Mouse (Mus musculus) midbrain, embryonic 11.5 days (tissue): ENCODE data around the gene Trir. TPM values are rescaled to one million over a fixed set of nuclear protein-coding genes. Genes with fewer than 3 reads are reported as not detected.

Experiments used
- ATAC-seq: fragments of 200-750 bp; cut with Nextera tagmentation; 2 replicates; pipeline ENCODE4 v1.8.0; 2017; ENCODE audit warnings: moderate TSS enrichment, moderate library complexity; ENCODE audit not compliant: low FRiP score
- DNase-seq: peaks from one replicate; pipeline ENCODE4 v3.0.0; 2015; ENCODE audit warnings: low spot score; ENCODE audit errors: missing footprints
- H3K27ac ChIP-seq: fragments of 300-500 bp; sonication (generic); 2 replicates; pipeline ENCODE4 v1.5.1; 2014; ENCODE audit warnings: low read depth, low read length
- H3K27me3 ChIP-seq: fragments of 300-500 bp; sonication (generic); 2 replicates; pipeline ENCODE4 v1.6.1; 2014; ENCODE audit warnings: mild to moderate bottlenecking, low read length, moderate library complexity, mixed read lengths; ENCODE audit not compliant: control insufficient read depth, insufficient read depth
- H3K36me3 ChIP-seq: fragments of 300-500 bp; sonication (generic); 2 replicates; pipeline ENCODE4 v1.6.1; 2014; ENCODE audit warnings: mild to moderate bottlenecking, low read length, moderate library complexity, mixed read lengths; ENCODE audit not compliant: control insufficient read depth, insufficient read depth
- H3K4me1 ChIP-seq: fragments of 300-500 bp; sonication (generic); 2 replicates; pipeline ENCODE4 v1.6.1; 2014; ENCODE audit warnings: low read length; ENCODE audit not compliant: control insufficient read depth, insufficient read depth
- H3K4me2 ChIP-seq: fragments of 300-500 bp; sonication (generic); 2 replicates; pipeline ENCODE4 v1.6.1; 2014; ENCODE audit warnings: mild to moderate bottlenecking, moderate library complexity
- H3K4me3 ChIP-seq: fragments of 300-500 bp; sonication (generic); 2 replicates; pipeline ENCODE4 v1.5.1; 2014; ENCODE audit warnings: low read depth, low read length
- H3K9ac ChIP-seq: fragments of 300-500 bp; sonication (generic); 2 replicates; pipeline ENCODE4 v1.6.1; 2014; ENCODE audit warnings: low read length
- H3K9me3 ChIP-seq: fragments of 300-500 bp; sonication (generic); 2 replicates; pipeline ENCODE4 v1.6.1; 2016; ENCODE audit warnings: low read length; ENCODE audit not compliant: control insufficient read depth
- WGBS: fragments of 180-500 bp; shearing (Covaris S2); extraction: QIAGEN DNeasy Blood & Tissue Kit; methylation state at CpG from one replicate; pipeline ENCODE4 v1.1.7; 2014; 5-methylcytosine and 5-hydroxymethylcytosine counted together
- polyA plus RNA-seq: library from polyadenylated mRNA; unstranded; fragments of >200 nt; fragmentation: Nextera tagmentation; extraction: Ambion mirVana; gene quantifications from 2 replicates; pipeline ENCODE4 v1.2.1, GENCODE M21; 2014

Gene Trir
- polyA plus RNA-seq, 1 experiment from 2014 or later: 180 TPM

DNA sequence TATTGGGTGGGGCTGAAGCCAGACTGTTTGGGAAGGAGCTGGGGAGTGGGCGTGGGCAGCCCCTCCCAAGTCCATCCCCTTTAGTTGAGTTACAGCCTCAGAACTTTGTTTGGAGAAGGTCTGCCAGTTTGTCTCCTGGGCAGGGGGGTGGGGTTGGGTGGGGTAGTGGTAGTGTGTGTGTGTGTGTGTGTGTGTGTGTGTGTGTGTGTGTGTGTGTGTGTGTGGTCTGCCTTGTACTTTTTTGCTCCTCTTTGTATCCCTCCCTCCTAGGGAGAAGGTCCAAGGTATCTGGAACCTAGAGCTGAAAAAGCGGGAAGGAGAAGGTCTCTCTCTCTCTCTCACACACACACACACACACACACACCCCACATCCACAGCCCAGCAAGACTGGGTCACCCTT is 12.2 kb upstream of the Trir start, which contains the start of gene Best2:
Best2 (minus strand) TSS at position 101 of the 400 bp plus-strand sequence.
- no peak for ATAC-seq
- no peak within 1 kb of the TSS for H3K27ac ChIP-seq
- H3K9ac ChIP-seq: peak within 1 kb of the TSS; percentile 62
- DNase-seq: no peak
- peaks cover 19% of the 10 kb centered on the region for H3K27me3 ChIP-seq
- peaks cover 11% of the 10 kb centered on the region; the same call in 1 of the 2 replicates for H3K36me3 ChIP-seq
- H3K4me1 ChIP-seq: peaks cover 3% of the 10 kb centered on the region; the same call in 1 of the 2 replicates
- H3K4me2 ChIP-seq: peak within 1 kb of the TSS; percentile 57
- no peaks in the 10 kb centered on the region for H3K9me3 ChIP-seq
- WGBS: 39% methylated on average over 2 of the region's 2 CpGs
- peak within 1 kb of the TSS; percentile 22 for H3K4me3 ChIP-seq

DNA sequence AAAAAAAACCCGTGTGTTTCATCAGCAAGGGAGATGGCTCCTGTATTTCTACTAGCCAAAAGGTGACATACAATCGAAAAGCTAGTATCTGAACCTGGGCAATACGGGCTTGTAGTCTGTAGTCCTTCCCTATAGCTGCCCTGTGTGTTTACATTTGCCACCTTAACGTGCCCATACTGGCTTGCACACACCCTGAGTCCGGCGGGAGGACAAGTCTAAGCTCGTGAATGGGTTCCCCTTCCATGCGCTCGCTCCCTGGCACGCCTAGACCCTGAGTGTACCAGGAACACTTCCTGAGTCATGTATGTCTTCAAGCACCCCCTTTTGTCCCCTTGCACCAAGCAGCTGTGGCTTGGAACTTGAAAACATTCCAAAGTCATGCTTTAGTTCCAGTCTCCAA is 9.9 kb upstream of the Trir start:
- DNase-seq (peak; percentile 69), ATAC-seq (no peak)
- no peak overlapping the region for H3K27ac ChIP-seq
- H3K4me1 ChIP-seq: no peaks in the 10 kb centered on the region
- no peaks in the 10 kb centered on the region for H3K9me3 ChIP-seq
- H3K9ac ChIP-seq: no peak overlapping the region
- H3K27me3 ChIP-seq: peaks cover 5% of the 10 kb centered on the region; the same call in 1 of the 2 replicates
- H3K4me3 ChIP-seq: no peak overlapping the region
- WGBS: 69% methylated on average over 10 of the region's 10 CpGs
- peaks cover 13% of the 10 kb centered on the region for H3K36me3 ChIP-seq
- H3K4me2 ChIP-seq: no peak overlapping the region

DNA sequence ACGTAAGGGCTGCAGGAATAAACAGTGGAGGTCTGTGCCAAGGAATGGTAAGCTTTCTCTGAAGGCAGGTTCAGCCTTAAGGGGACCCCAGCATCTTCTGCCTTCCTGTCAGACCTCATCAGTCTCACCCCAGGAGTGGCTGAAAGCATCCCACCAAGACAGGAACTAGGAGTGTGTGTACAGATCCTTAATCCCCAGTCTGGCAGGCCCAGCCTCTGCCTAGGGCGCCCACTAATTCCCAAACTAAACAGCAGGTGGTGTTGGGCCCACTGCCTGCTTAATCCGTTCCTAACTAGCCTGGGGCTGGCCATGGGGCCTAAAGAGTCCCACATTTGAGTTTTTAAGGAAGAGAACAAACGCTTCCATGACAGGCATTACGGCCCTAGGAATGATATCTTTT is 9.4 kb upstream of the Trir start:
- H3K4me3 ChIP-seq: no peak overlapping the region
- peaks cover 4% of the 10 kb centered on the region; the same call in 1 of the 2 replicates for H3K27me3 ChIP-seq
- no peaks in the 10 kb centered on the region for H3K9me3 ChIP-seq
- H3K36me3 ChIP-seq: peaks cover 15% of the 10 kb centered on the region
- no peak overlapping the region for H3K4me2 ChIP-seq
- ATAC-seq (no peak), DNase-seq (peak; percentile 71)
- no peak overlapping the region for H3K27ac ChIP-seq
- H3K4me1 ChIP-seq: no peaks in the 10 kb centered on the region
- 24% methylated on average over 5 of the region's 5 CpGs for WGBS
- H3K9ac ChIP-seq: no peak overlapping the region

DNA sequence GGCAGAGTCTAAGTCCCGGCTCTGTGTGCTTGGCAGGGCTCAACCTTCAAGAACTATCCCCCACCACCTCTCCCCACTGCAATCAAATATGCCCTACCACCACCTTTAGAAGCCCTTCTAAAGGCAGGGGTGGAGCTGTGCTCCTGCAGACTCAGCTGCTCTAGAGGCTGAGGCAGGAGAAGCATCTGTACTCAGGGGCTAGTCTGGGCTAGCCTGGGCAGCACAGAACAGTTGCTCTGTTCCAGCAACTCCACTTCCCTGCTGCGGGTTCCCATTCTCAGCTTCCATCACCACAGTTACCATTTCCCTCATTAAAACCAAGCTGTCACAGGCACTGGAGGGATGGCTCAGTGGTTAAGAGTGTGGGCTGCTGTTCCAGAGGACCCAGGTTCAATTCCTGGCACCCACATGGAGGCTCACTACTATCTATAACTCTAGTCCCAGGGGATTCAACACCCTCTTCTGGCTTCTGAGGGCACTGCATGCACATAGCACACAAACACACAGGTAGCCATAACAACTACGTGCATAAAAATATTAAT is 5.0 kb upstream of the Trir start:
- peaks cover 17% of the 10 kb centered on the region for H3K4me1 ChIP-seq

DNA sequence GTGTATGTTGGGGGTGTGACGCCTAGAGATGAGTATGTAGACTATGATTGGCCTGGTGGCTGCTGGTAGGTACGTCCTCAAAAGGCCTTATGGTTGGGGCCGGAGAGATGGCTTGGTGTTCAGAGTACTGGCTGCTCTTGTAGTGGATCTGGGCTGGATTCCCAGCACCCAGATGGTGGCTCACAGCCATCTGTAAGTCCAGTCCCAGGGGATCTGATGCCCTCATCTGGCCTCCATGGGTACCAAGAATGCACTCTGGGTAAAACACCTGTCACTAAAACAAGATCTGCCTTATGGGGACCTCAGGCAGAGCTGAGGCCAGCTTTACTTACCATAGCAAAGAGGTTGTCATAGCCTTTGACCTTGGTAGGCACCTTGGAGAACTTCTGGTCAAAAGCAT is 2.8 kb upstream of the Trir start:
- DNase-seq (peak; percentile 47), ATAC-seq (no peak)
- 95% methylated on average over 3 of the region's 3 CpGs for WGBS
- peaks cover 28% of the 10 kb centered on the region for H3K4me1 ChIP-seq
- H3K9me3 ChIP-seq: no peaks in the 10 kb centered on the region
- no peak overlapping the region for H3K4me3 ChIP-seq
- H3K27me3 ChIP-seq: no peaks in the 10 kb centered on the region
- H3K4me2 ChIP-seq: peak overlapping the region; percentile 89
- H3K36me3 ChIP-seq: peaks cover 14% of the 10 kb centered on the region
- H3K27ac ChIP-seq: no peak overlapping the region
- H3K9ac ChIP-seq: no peak overlapping the region

More for the DNA sequence above, 5.0 kb upstream of the Trir start:
- WGBS: 92% methylated on average over 3 of the region's 3 CpGs
- H3K36me3 ChIP-seq: peaks cover 21% of the 10 kb centered on the region
- H3K4me2 ChIP-seq: no peak overlapping the region
- ATAC-seq (no peak), DNase-seq (no peak)
- no peaks in the 10 kb centered on the region for H3K27me3 ChIP-seq
- no peaks in the 10 kb centered on the region for H3K9me3 ChIP-seq
- H3K4me3 ChIP-seq: no peak overlapping the region
- H3K9ac ChIP-seq: no peak overlapping the region
- H3K27ac ChIP-seq: no peak overlapping the region

DNA sequence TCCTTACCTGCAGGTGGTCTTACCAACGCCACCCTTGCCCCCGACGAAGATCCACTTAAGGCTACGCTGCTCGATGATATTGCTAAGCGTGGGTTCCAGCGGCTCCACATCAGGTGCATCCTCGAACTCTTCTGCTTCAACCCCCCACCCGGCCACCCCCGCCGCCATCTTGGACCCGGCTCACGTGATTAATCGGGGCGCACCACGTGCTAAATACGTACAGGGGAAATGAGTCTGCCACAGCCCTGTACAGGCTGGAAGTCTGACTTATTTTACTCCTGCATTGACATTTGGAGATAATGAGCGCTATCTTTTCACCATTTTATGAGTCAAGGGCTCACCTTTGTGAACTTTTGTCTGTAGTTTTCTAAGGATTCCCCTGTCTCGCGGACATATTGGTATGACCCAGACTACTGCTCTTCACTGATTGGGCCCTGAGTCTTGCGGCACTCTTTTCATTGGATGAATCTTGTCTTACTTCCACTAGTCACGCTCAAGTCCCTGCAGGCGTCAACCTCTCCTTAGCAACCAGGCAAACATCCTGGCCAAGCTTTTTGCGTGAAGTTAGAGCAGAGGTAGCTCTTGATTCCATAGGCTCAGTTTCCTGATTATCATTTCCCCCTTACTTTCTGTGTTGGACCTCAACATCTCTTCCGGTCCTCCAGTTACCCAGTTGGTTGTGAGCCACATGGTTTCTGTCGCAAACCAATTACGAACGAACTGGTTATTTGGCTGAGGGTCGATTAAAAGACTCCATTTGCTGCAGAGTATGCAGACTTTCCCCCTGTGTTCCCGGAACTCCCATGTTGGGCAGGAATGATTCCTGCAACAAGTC is 1.3 kb upstream of the Trir start, which contains the start of gene Asna1:
Asna1 (minus strand) TSS at position 184 of the 835 bp plus-strand sequence.
- Histone ChIP-seq H3K4me1 (peaks cover 31% of the 10 kb centered on the region), H3K4me2 (peak within 1 kb of the TSS; percentile 89), H3K9ac (peak within 1 kb of the TSS; percentile 66), H3K27me3 (no peaks in the 10 kb centered on the region), H3K9me3 (no peaks in the 10 kb centered on the region), H3K4me3 (peak within 1 kb of the TSS; percentile 66), H3K36me3 (peaks cover 14% of the 10 kb centered on the region), H3K27ac (0 out of 2 replicates have a peak within 1 kb of the TSS, but pooled peaks have one; percentile 52)
- WGBS: 7% methylated on average over 30 of the region's 30 CpGs
- ATAC-seq: peak; percentile 86
- DNase-seq: peak; percentile 99

DNA sequence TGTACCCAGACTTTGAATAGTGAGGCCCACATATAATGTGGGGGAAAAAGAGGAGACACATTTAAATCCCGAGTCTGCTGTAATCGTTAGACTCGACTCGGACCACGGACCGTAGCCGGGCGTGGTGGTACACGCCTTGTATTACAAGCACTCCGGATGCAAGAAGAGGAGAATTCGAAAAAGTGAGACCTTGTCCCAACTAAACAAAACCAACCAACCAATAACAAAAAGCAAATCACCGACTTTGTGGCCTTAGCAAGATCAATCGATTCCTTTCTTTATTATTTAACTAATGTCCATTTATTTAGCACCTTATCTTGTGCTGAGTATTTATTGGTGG is 863 bp downstream of the Trir start:
- H3K36me3 ChIP-seq: peaks cover 16% of the 10 kb centered on the region; the same call in 1 of the 2 replicates

DNA sequence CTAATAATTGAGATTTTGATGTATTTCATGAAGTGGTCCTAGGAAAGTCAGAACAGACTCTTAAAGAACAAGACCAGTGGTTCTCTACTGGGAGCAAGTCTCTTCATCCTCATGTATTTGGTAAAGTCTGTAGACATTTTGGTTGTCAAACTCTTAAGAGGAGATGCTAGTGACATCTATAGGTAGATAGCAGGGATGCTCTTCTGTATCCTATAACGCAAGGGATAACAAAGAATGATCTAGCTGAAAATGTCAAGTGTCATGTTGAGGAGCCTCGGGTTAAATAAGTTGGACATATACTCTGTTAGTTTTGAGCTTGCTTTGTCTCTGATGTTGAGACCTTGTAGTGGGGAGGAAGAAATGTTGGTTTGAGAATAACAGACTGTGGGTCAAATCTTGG is 1.3 kb downstream of the Trir start:
- DNase-seq: no peak

More for the DNA sequence above, 863 bp downstream of the Trir start:
- Histone ChIP-seq H3K4me3 (peak overlapping the region; percentile 87), H3K27ac (no peak overlapping the region), H3K4me1 (peaks cover 31% of the 10 kb centered on the region), H3K9ac (peak overlapping the region; percentile 99), H3K9me3 (no peaks in the 10 kb centered on the region), H3K27me3 (no peaks in the 10 kb centered on the region), H3K4me2 (peak overlapping the region; percentile 55)
- WGBS: 2% methylated on average over 13 of the region's 13 CpGs
- no peak for ATAC-seq
- DNase-seq: peak; percentile 88

DNA sequence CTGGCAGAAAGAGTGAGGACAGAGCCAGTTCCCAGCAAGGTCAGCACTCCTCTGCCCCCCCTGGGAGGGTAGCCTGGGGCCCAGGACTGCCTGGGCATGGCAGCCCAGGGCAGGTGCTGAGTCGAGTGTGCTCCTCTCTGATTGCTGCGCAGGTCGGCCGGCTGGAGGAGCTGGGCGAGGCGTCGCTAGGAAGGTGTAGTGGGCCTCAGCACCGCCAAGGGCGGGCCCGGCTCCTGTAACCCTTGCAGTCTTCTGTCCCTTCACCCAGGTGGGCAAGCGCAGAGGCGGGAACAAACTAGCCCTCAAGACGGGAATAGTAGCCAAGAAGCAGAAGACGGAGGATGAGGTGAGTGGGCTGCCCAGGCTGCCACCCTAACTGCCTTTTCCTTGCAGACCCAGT is 2.6 kb downstream of the Trir start:
- Histone ChIP-seq H3K4me2 (no peak overlapping the region), H3K4me3 (no peak overlapping the region), H3K9ac (no peak overlapping the region), H3K27ac (no peak overlapping the region), H3K27me3 (no peaks in the 10 kb centered on the region), H3K9me3 (no peaks in the 10 kb centered on the region), H3K4me1 (peaks cover 28% of the 10 kb centered on the region), H3K36me3 (peaks cover 10% of the 10 kb centered on the region; the same call in 1 of the 2 replicates)
- DNase-seq (no peak), ATAC-seq (no peak)
- 91% methylated on average over 14 of the region's 14 CpGs for WGBS

More for the DNA sequence above, 1.3 kb downstream of the Trir start:
- Histone ChIP-seq H3K27me3 (no peaks in the 10 kb centered on the region), H3K36me3 (peaks cover 15% of the 10 kb centered on the region; the same call in 1 of the 2 replicates), H3K9ac (peak overlapping the region; percentile 99), H3K4me1 (peaks cover 31% of the 10 kb centered on the region), H3K27ac (no peak overlapping the region), H3K4me3 (peak overlapping the region; percentile 87), H3K4me2 (peak overlapping the region; percentile 55), H3K9me3 (no peaks in the 10 kb centered on the region)
- WGBS: 36% methylated on average over 2 of the region's 2 CpGs
- ATAC-seq: no peak
